ENCODE assay signal across 7 mouse cellular contexts in the genomic region with DNA sequence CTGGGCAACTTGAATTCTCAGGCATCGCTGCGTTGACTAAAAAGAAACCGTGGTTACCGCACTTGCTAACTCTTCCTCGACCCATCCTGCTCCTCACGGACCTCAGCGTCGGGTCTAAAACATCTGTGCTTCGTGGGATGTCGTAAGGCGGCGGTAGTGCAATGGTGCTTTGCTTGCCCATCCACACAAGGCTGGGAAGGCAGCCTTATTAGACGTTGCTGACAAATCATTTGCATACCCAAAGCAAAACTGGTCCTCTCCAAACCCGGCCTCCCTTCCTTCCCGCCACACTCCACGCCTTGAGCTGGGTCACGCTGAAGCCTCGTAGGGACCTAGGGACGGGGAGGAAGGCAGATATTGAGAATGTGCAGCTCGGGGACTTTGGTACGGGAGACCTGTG. TPM values are rescaled to one million over a fixed set of nuclear protein-coding genes. Genes with fewer than 3 reads are reported as not detected.
A peak's percentile ranks its signal among the peaks of the same experiment; 100 is the strongest.
DNase-seq lines count a peak whose midpoint lies in the region; ATAC-seq and TF ChIP-seq lines count a peak whose summit lies in the region.

No protein-coding gene starts in this region.

- under 1% methylated on average over 21 of the region's 21 CpGs for WGBS in forebrain, embryonic 12.5 days
- under 1% methylated on average over 21 of the region's 21 CpGs for WGBS in limb, embryonic 12.5 days
- under 1% methylated on average over 21 of the region's 21 CpGs for WGBS in midbrain, embryonic 16.5 days

- peak overlapping the region; percentile 83 for H3K27ac ChIP-seq in layer of hippocampus, adult 2 months
- H3K27ac ChIP-seq in forebrain, embryonic 12.5 days, result peak overlapping the region; percentile 83
- H3K27ac ChIP-seq in limb, embryonic 12.5 days, result peak overlapping the region; percentile 78
- H3K27ac ChIP-seq in midbrain, embryonic 16.5 days (ENCODE audit: low read length), result peak overlapping the region; percentile 86

- H3K4me3 ChIP-seq in layer of hippocampus, adult 2 months, result peak overlapping the region; percentile 88
- peak overlapping the region; percentile 81 for H3K4me3 ChIP-seq in forebrain, embryonic 12.5 days (replicated peaks)
- peak overlapping the region; percentile 86 for H3K4me3 ChIP-seq in limb, embryonic 12.5 days (replicated peaks)
- H3K4me3 ChIP-seq in midbrain, embryonic 16.5 days (ENCODE audit: low read depth, low read length), result peak overlapping the region; percentile 63

- H3K9ac ChIP-seq in forebrain, embryonic 12.5 days, result peak overlapping the region; percentile 87
- peak overlapping the region; percentile 91 for H3K9ac ChIP-seq in limb, embryonic 12.5 days (replicated peaks)
- peak overlapping the region; percentile 79 for H3K9ac ChIP-seq in midbrain, embryonic 16.5 days (ENCODE audit: low read depth, low read length)

- no peak for TF ChIP-seq CTCF in layer of hippocampus, adult 2 months (conservative IDR thresholded peaks at IDR 0.05)

- H3K4me1 ChIP-seq in forebrain, embryonic 12.5 days, result peaks cover 27% of the 10 kb centered on the region
- H3K4me1 ChIP-seq in limb, embryonic 12.5 days (replicated peaks), result peaks cover 28% of the 10 kb centered on the region
- H3K4me1 ChIP-seq in midbrain, embryonic 16.5 days (ENCODE audit: control insufficient read depth, insufficient read depth, low read length), result peaks cover 25% of the 10 kb centered on the region

- H3K9me3 ChIP-seq in forebrain, embryonic 12.5 days, result no peaks in the 10 kb centered on the region
- H3K9me3 ChIP-seq in limb, embryonic 12.5 days, result no peaks in the 10 kb centered on the region
- H3K9me3 ChIP-seq in midbrain, embryonic 16.5 days (replicated peaks; ENCODE audit: control insufficient read depth, low read length, poor library complexity, severe bottlenecking), result no peaks in the 10 kb centered on the region

- peaks cover under 1% of the 10 kb centered on the region; the same call in 1 of the 2 replicates for H3K36me3 ChIP-seq in forebrain, embryonic 12.5 days (replicated peaks)
- H3K36me3 ChIP-seq in limb, embryonic 12.5 days, result peaks cover 11% of the 10 kb centered on the region; the same call in 1 of the 2 replicates
- H3K36me3 ChIP-seq in midbrain, embryonic 16.5 days (ENCODE audit: control insufficient read depth, insufficient read depth, low read length), result peaks cover 4% of the 10 kb centered on the region; the same call in 1 of the 2 replicates

- peak in 1 of 2 experiments; percentile 35 for DNase-seq in layer of hippocampus, adult 2 months (ENCODE audit: low spot score in 2 of 2)
- no peak for DNase-seq in layer of hippocampus, postnatal 10 days (ENCODE audit: low spot score in 2 of 2)
- DNase-seq in ZHBTc4 (ENCODE audit: low read depth, low spot score), result peak; percentile 61
- DNase-seq in ovary, postnatal 10 days (ENCODE audit: low spot score), result no peak

- ATAC-seq in forebrain, embryonic 12.5 days (ENCODE audit: low FRiP score), result peak; percentile 62
- ATAC-seq in limb, embryonic 12.5 days (ENCODE audit: insufficient number of reproducible peaks, insufficient read depth, low FRiP score, low TSS enrichment, low read depth), result peak; percentile 50
- ATAC-seq in midbrain, embryonic 16.5 days, result peak; percentile 79

- H3K27me3 ChIP-seq in forebrain, embryonic 12.5 days, result no peaks in the 10 kb centered on the region
- H3K27me3 ChIP-seq in limb, embryonic 12.5 days, result no peaks in the 10 kb centered on the region
- no peaks in the 10 kb centered on the region for H3K27me3 ChIP-seq in midbrain, embryonic 16.5 days (ENCODE audit: control insufficient read depth, insufficient read depth, low read depth, low read length)

- H3K4me2 ChIP-seq in forebrain, embryonic 12.5 days, result peak overlapping the region; percentile 80
- peak overlapping the region; percentile 93 for H3K4me2 ChIP-seq in limb, embryonic 12.5 days
- H3K4me2 ChIP-seq in midbrain, embryonic 16.5 days (ENCODE audit: low read length), result peak overlapping the region; percentile 90

RNA-seq across cellular contexts. Expression of gene Gxylt1, which starts 0.6 kb away (rescaled TPM):
- total RNA-seq in layer of hippocampus, adult 2 months (2021), result 10 to 100 TPM in 1 of 2 experiments, 1 to 10 TPM in 1; 8.9 to 10.8 TPM
- 10 to 100 TPM; 10.5 to 12.0 TPM for total RNA-seq in layer of hippocampus, postnatal 10 days (2021)
- polyA plus RNA-seq in forebrain, embryonic 12.5 days (2016; fragmentation: Nextera tagmentation; extraction: Ambion mirVana), result 19.4 and 20.0 TPM in 2 replicates
- polyA plus RNA-seq in limb, embryonic 12.5 days (2016; fragmentation: Nextera tagmentation; extraction: Ambion mirVana), result 25.9 and 28.4 TPM in 2 replicates
- polyA plus RNA-seq in midbrain, embryonic 16.5 days (2015; fragmentation: Nextera tagmentation; extraction: Ambion mirVana), result 5.2 and 6.0 TPM in 2 replicates
